Mouse (Mus musculus) kidney, postnatal 14 days (tissue): ENCODE data around the gene Fbxl20.
"Not testable (repeated sequence)": the region's sequence is repeated elsewhere in the genome, so short reads cannot be mapped to it uniquely, and the experiment has no call there.

Source experiments
- DNase-seq: peaks from one replicate; pipeline ENCODE4 v3.0.0; 2022; ENCODE audit warnings: mixed read lengths

Gene Fbxl20

DNA sequence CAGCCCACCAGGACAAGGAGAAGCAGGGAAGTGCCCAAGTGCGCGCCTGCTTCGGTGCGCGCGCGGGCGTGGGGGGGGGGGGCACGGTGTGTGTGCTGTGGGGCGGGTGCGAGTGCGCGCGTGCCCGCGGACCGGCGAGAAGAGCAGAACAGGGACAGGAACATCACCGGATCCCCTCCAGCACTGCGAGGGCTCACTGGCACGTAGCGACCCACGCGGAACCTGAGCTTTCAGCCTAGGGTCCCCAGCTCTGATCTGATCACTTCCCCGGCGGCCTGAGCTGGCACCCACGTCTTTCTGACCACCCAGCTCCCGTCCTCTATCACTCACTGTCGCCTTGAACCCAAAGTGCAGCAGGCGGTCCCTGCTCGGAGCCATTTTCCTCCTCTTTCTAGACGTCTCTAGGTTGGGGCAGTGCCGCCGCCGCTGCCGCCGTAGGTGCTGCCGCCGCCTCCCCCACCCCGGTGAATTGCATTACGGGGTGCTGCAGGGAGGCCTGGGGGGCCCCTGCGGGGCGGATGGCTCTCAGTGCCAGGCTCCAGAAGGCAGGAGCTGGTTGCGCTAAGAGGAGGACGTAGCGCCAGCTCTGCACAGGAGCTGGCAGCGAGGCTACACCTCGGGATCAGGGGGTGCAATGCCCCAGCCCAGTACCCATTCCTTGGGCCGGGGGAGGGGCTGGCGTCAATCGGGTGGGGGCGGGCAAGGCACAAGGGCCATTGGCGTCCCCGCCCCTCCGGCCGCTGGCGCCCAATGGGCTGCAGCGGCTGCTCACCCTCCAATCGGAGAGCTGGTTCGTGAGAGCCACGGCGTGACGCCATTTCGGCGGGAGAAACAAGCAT, at the start of gene Fbxl20:
Gene Fbxl20 (minus strand): TSS at position 618 of the 839 bp plus-strand sequence.
- DNase-seq: peak; percentile 96

DNA sequence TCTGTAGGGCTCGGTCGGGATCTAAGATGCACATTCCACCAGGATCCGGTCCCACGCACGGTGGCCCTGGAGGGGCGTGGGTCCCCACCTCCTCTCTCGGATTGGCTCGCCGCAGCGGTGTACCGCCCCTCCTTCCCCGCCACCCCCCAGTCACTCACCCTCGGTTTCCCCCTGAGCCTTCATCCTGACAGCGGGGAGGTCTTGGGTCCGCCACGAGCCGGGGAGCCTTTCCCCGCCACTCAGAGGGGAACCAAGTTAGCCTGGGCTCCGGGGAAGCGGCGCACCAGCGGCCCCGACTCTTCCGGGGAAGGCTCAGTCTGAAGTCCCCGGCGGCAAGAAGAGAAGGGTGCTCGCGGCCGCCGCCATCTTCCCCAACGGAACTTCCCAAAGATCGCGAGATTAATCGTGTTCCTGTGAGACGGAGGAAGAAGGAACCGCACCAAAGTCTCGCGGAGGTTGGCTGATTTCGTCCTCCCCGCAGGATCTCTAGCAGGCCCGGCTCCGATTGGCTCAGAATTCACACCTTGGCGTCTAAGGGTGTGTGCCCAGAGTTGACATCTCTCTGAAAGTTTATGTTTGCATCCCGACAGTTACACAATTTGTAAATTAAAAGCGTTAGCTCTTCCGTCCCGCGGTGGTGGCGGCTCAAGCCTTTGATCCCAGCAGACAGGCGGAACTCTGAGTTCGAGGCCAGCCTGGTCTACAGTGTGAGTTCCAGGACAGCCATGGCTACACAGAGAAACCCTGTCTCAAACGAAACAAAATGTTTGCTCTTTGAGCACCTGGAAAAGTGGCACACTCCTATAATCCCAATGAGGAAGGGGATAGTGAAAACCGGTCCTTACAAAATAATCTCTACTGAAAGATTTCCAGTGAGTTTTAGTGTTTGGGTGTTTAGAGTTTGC, 43.0 kb upstream of the Fbxl20 start, which contains the start of gene Med1:
Gene Med1 (minus strand): TSS at position 393 of the 905 bp plus-strand sequence.
- DNase-seq: peak; percentile 96

DNA sequence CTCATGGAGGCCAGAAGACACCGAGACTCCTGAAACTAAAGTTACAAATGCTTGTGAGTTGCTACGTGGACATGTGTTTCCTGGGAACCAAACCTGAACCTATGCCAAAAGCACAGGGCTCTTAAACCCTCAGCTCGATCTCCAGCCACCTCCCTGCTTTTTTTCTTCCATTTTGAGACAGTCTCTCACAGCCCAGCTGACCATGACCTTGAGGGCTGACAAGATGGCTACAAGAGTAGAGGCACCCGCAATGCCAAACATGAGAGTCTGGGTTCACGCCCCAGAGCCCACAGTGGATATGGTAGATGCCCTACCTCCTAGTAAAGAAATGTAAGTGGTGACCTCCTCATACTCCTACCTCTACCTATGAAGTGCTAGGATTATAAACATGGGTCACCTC, 40.6 kb upstream of the Fbxl20 start:
- DNase-seq: no peak

DNA sequence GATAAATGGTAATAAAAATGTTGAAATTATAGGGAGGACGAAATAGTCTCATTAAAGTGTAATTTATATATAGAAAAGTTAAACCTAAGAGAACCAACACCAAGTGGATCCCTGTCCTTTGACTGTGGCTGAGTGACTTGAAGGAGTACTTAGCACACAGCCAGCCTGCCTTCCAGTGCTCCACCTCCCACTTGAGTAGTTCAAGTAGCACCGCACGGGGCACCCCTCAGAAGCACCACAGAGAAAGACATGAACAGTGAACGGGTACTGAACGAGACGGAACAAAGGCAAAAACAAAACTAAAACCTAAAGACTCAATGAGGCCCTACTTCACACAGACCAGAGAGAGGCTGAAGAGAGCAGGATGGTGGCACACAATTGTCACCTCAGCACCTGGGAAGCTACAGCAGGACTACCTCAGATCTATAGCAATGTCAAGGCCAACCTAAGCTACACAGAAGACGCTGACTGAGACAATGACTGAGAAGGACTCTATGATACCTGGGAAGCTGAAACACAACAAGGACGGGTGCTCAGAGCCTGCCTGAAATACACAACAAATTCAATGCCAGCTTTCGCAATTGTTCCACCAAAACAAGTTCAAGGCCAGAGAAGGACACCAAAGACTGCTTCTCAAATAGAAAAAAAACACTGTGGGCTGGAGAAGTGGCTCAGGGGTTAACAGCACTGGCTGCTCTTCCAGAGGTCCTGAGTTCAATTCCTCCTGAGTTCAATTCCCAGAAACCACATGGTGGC, 37.6 kb upstream of the Fbxl20 start:
- no peak for DNase-seq

DNA sequence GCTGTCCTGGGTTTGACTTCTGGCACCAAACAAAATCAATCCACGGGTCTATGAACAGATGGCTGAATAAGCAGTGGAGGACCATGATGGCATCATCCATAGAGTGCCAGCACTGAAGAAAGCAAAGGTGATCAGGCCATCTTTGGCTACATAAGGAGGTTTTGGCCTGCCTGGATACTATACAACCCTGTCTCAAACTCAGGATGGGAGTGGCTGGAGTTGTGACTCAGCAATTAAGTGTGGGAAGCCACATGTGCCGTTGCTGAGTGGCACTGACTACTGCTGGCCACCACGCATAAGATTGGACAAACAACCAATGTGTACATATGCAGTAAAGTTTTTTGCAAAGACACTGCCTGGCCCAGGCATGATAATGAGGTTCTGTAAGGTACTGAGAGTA, 31.9 kb upstream of the Fbxl20 start:
- not testable (repeated sequence) for DNase-seq

DNA sequence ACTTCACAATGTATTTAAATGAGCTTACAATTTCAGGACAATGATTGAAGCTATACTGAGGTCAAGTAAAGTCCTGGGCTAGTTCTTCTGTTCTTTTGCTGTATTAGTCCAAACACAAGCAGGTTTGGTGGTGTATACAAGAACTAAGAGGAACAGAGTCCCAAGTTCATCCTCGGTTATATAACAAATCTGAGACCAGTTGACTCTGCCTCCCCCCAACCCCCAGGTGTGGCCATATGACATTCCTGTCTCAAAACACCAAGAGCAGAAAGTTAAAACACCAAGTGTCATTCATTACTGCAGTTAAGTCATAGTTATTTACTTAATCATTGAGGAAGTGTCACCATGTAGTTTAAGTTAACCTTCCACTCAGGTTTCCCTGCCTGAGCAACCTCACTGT, 18.2 kb upstream of the Fbxl20 start:
- DNase-seq: peak; percentile 26

DNA sequence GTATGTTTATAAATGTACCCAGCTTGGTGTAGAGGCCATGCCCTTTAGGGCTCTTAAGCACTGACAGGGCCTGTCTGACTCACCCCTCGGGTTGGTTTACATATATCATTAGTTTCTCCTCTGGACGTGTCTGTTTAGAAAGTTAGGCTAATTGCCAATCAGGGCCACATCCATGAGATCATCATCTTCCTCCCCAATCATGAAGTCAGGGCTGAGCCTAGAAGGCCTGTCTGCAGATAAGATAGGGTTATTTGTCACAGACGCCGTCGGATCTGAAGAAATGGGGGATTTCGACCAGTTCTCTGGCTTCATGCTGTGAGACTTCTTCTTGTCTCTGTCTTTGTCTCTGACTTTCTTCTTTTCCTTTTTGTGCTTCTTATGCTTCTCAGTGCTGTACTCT, 4.9 kb upstream of the Fbxl20 start:
- no peak for DNase-seq

DNA sequence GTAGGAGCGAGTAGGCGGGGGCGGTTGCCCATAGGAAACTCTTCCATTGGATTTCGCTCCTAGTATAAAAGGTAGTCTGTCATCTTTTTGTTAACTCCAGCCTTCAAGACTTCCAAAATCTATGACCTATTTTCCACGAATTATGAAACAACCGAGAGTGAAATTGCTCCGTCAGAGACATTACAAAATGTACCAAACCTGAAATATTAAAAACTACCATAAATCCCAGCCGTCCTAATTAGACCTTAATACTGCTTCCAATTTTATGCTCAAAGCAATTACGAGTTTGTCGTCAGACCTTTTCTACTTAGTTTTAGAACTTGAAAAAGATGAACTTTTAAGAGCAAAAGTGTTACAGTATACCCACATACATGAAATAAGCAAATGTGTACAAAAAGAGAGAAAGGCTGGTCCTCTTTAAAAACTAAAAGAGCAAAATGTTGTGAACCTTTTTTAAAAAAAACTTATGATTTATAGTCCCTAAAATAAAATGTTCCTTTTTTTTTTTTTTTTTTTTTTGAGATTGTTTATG, 488 bp upstream of the Fbxl20 start:
- DNase-seq: no peak

DNA sequence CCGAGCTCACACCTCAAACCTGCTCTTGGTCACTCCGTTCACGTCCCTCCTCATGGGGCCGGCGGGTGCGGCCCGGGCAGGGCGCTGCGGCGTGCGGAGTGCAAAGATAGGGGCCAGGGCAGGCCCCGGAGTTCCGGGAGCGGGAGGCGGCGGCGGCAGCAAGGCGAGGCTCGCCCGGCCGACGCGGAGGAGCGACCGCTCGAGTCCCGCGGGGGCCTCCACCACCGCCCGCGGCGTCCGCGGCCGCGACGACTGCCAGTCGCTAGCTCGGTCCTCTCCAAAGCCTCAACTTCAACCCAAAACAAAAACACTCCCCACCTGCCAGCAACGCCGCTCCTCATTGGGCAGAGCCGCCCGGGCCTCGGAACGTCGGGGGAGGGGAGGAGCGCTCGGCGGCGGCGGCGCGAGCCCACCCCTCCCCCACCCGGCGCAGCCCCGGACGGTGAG, 876 bp downstream of the Fbxl20 start:
- DNase-seq: peak; percentile 95

DNA sequence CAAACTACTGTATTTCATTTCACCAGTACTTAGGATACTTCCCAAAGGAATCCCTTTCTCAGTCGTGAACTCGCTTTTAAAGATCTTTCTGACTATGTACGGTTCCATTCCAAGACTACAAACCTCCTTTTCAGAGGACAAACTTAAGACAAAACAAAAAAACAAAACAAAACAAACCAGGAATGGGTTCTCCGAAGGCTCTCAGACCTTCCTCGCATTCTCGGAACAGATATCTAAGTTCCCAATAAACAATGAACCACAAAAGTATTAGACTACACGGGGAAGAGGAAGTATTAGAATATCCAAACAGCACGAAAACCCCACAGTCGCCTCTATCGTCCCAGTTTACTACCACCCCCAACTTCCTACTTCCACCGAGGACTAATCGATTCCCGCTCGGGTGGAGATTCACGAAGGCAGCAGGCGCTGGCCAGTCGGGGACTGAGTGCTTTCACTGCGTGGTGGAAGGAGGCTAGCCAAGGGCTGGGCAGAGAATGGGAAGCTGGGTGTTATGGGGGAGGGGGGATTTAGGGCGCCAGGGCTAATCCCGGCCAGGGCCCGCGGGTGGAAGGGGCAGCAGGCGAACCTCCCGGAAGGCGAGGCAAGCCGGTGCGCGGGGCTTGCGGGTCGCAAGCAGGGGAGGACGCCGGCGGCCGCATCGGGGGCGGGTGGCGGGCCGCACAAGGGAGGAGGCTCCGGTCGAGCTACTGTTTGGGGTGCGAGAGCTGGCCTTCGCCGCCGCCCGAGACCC, 1.5 kb downstream of the Fbxl20 start:
- DNase-seq: no peak

DNA sequence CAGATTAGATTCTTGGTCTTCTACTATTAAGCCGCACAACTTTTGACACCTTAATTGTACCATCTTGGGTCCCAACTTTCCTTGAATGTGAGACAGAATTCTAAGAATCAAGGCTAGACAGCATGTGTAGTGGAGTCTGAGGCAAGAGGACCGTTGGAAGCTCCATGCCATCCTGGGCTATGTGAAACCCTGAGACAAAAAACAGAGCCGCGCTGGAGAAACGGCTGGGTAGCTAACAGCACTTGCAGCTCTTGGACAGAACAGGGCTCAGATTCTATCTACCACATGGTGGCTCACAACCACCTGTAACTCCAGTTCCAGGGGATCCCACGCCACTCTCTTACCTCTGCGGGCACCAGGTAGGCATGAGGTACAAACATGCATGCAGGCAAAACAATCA, 4.3 kb downstream of the Fbxl20 start:
- no peak for DNase-seq

DNA sequence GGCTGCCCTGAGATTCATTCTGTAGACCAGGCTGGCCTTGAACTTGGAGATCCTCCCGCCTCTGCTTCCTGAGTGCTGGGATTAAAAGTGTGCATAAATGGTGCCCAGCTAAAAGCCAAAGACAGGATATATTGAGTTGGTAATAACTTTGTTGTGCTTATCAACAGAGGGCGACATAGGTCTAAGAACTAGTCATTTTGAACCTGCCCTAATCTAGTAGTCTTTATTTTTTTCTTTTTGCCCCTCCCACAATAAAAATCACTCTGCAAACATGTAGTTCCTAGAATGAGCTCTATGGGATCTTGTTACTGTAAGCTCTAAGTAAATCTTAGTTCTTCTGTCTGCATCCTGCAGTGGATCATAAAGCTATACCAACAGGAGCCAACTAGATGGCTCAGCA, 7.7 kb downstream of the Fbxl20 start:
- no peak for DNase-seq

DNA sequence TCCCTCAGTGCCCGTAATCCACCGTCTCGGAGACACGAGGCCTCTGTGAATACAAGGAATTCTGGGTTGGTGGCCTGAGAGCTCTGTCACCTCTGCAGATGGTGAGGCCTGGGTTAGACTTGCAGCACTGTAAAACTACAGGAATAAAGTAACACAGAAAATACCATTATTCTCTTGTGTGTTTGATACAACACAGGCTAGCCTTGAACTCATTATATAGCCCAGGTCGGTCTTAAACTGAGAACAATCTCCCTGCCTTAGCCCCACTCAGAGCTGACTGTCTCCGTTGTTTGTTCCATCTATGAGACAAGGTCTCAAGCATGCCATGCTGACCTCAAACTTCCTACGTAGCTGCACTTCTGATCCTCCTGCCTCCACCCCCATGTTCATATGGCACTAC, 11.3 kb downstream of the Fbxl20 start:
- DNase-seq: no peak

DNA sequence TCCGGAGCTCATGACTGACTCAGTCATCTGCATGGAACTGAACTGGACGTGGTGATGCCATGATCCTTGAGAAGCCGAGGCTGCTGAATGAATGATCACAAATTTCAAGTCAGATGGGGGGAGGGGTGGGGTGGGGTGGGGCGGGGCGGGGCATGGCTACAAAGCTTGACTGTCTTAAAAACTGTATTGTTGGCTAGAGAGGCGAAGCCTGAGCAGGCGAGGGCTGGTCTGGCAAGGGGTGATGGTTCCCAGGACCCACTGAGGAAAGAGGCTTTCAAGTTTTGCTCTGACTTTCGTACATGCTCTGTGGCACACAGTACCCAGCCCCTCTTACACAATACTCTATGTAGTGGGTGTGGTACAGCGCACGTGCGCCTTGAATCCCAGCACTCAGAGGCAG, 12.4 kb downstream of the Fbxl20 start:
- DNase-seq: no peak

DNA sequence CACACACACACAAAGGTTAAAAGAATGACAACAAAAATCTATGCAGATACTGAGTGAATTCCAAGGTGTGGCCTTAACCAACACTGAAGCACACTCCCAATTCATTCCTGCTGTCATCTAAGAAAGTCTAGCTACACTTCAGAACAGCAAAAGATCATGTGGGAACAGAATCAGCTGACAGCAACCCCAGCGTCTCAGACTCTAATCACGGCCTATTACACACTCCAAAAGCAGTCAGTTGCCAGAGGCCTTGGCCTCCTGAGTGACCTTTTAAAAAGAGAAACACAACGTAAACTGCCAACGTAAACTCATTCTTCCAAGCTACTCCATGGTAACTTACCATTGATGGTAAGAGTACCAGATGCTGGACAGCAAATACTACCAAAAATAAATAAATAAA, 15.3 kb downstream of the Fbxl20 start:
- no peak for DNase-seq

DNA sequence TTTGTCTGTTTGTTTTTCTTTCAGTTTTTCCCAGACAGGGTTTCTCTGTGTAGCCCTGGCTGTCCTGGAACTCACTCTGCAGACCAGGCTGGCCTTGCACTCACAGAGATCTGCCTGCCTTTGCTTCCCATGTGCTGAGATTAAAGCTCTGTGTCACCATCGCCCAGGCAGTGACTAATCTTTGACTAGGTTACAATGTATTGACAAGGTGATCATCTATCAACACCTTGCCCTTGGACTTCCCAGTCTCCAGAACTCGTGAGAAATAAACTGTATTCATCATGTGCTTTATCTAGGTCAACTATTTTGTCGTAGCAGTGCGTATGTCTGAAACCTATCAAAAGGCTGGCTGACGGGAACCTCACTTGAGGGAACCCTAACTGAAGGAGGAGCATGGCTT, 26.8 kb downstream of the Fbxl20 start:
- no peak for DNase-seq

DNA sequence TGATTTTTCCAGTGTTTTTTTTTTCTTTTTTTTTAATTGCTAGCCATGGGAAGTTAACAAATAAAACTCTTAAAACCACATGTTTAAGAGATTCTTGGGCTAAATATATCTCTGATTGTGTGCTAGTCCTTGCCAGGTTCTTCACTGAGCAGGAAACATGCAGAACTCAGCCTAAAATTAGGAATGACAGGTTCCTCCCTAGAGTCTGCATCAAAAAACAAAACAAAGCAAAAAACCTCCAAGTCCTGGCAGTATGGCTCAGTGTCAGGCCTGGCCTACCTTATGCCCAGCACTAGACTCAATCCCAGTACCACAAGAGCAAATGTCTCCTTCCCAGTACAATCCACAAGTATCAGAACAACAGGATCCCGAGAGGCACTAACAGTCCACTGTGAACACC, 35.8 kb downstream of the Fbxl20 start:
- no peak for DNase-seq

DNA sequence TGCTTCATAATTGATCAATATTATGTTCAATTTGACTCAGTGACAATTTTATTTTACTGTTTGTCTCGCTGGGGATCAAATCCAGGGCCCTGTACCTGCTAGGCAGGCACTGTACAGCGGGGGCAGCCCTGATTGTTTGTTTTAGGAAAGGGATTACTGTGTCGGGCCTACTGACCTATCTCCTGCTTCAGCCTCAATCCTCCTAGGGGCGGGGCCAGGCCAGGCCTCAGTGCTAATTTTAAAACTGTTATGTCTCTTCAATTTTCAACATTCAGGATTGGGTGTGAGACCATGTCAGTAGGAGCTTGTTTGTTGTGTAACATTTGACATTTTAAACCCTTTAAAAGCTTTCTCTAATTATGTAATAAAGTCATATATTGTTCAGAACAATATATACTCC, 36.7 kb downstream of the Fbxl20 start:
- DNase-seq: no peak

DNA sequence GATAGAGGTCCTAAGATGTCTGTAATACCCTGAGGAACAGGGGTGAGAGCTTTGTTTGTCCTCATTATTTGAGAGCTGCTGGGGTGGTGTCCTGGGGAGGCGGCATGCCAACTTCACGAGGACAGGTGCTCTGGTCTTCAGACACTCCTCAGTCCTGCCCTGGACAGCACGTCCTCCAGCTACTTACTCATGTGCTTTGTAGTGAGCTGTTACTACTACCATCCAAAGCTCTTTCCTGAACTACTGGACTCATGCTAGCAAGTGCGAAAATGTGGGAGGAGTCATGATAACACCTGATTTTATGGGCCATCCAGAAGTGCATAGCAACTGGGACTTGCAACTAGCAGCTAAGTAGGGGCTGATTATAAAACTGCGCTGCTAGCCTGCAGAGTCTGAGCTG, 40.5 kb downstream of the Fbxl20 start:
- DNase-seq: no peak

DNA sequence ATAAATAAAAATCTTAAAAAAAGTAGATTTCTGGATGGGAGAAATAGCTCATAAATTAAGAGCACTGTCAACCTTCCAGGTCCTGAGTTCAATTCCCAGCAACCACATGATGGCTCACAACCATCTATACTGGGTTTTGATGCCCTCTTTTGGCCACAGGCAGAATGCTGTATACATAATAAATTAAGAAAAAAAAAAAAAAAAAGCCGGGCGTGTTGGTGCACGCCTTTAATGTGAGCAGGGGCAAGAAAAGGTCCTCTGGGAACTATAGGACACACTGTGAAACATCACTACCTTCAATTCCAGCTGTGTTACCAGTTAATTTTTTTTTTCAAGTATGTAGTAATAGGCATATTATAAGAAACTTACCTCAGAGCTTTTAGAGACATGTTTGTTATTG, 48.9 kb downstream of the Fbxl20 start:
- no peak for DNase-seq

DNA sequence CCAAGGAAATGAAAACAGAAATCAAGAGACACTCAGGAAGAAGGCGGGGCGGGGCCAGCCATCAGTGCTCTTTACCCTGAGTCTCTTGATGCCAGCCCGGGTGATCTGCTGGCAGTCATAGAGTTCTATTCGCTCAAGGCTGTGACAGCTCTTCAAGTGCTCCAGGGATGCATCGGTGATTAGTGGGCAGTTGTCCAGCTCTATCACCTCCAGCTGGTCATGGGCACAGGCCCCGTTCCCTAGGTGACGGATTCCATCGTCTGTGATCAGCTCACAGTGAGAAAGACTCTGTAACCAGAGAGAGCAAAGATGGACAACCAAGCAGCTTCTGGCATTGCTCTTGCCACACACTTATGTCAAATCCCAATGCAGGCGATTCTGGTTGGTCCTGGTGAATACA, 59.6 kb downstream of the Fbxl20 start:
- DNase-seq: no peak

DNA sequence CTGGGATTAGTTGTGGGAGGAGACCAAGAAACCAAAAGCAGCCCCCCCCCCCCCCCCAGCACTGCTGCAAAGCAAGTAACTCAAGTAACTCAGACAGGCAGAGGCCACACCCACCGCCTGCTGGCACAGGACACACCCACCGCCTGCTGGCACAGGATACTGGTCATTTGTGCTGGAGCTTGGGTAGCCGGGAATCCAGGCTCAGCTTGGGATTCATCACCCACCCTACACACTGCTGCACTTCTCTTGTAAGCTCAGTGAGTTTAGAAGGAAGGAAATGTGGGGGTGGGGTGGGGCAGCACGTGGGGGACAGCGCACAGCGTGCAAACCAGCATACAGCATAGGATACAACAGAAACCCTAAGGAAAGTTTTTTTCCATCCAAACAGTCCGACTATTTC, 62.0 kb downstream of the Fbxl20 start:
- DNase-seq: peak; percentile 45
